Mouse (Mus musculus): ENCODE results near the gene Nfe2l3.
"Not testable (repeated sequence)": the region's sequence is repeated elsewhere in the genome, so short reads cannot be mapped to it uniquely, and the experiment has no call there.

The Nfe2l3 gene

GRCm38 (mm10) chr6:51442191-51442835, 9.8 kb downstream of the Nfe2l3 start:
- no peak for DNase-seq (ENCODE audit: low spot score)

GRCm38 (mm10) chr6:51452927-51453503, 20.5 kb downstream of the Nfe2l3 start:
- no peak for DNase-seq (ENCODE audit: low spot score)

- DNase-seq (ENCODE audit: low spot score): no peak
Observed at GRCm38 (mm10) chr6:51454949-51455348, 22.5 kb downstream of the Nfe2l3 start.

- no peak for DNase-seq (ENCODE audit: low spot score)
Observed at GRCm38 (mm10) chr6:51456198-51456597, 23.7 kb downstream of the Nfe2l3 start.

- no peak for DNase-seq (ENCODE audit: low spot score)
Observed at GRCm38 (mm10) chr6:51457283-51457682, 24.8 kb downstream of the Nfe2l3 start.

- DNase-seq (ENCODE audit: low spot score): no peak
Observed at GRCm38 (mm10) chr6:51457770-51458387, 25.4 kb downstream of the Nfe2l3 start.

GRCm38 (mm10) chr6:51458925-51459312, 26.4 kb downstream of the Nfe2l3 start:
- DNase-seq (ENCODE audit: low spot score): no peak

- no peak for DNase-seq (ENCODE audit: low spot score)
Observed at GRCm38 (mm10) chr6:51459313-51460020, 27.0 kb downstream of the Nfe2l3 start.

- no peak for DNase-seq (ENCODE audit: low spot score)
Observed at GRCm38 (mm10) chr6:51460021-51460360, 27.5 kb downstream of the Nfe2l3 start.

GRCm38 (mm10) chr6:51460363-51460762, 27.9 kb downstream of the Nfe2l3 start:
- DNase-seq (ENCODE audit: low spot score): no peak

GRCm38 (mm10) chr6:51467649-51468048, 35.2 kb downstream of the Nfe2l3 start:
- DNase-seq (ENCODE audit: low spot score): no peak

- DNase-seq (ENCODE audit: low spot score): peak; percentile 63
Observed at GRCm38 (mm10) chr6:51468891-51469561, 36.6 kb downstream of the Nfe2l3 start.

GRCm38 (mm10) chr6:51469715-51470310, 37.3 kb downstream of the Nfe2l3 start, which contains the start of gene Hnrnpa2b1:
Hnrnpa2b1 (minus strand) TSS chr6:51469894.
- peak; percentile 100 for DNase-seq (ENCODE audit: low spot score)

GRCm38 (mm10) chr6:51470311-51471178, 38.1 kb downstream of the Nfe2l3 start, which contains the start of gene Cbx3:
Cbx3 (plus strand) TSS chr6:51470360.
- DNase-seq (ENCODE audit: low spot score): peak; percentile 72

GRCm38 (mm10) chr6:51471179-51471505, 38.7 kb downstream of the Nfe2l3 start:
- DNase-seq (ENCODE audit: low spot score): no peak

GRCm38 (mm10) chr6:51471782-51472181, 39.3 kb downstream of the Nfe2l3 start:
- no peak for DNase-seq (ENCODE audit: low spot score)

GRCm38 (mm10) chr6:51472213-51472612, 39.7 kb downstream of the Nfe2l3 start:
- no peak for DNase-seq (ENCODE audit: low spot score)

- no peak for DNase-seq (ENCODE audit: low spot score)
Observed at GRCm38 (mm10) chr6:51479136-51479731, 46.8 kb downstream of the Nfe2l3 start.

GRCm38 (mm10) chr6:51481548-51481947, 49.1 kb downstream of the Nfe2l3 start:
- no peak for DNase-seq (ENCODE audit: low spot score)

GRCm38 (mm10) chr6:51483861-51484260, 51.4 kb downstream of the Nfe2l3 start:
- DNase-seq (ENCODE audit: low spot score): no peak

- not testable (repeated sequence) for DNase-seq (ENCODE audit: low spot score)
Observed at GRCm38 (mm10) chr6:51484556-51484955, 52.1 kb downstream of the Nfe2l3 start.

Measured in ovary, postnatal 14 days (tissue).